Mouse (Mus musculus): ENCODE measurements at regions not wholly inside any gene's neighbourhood (a gene's known extent, or its start where the extent isn't known, plus 50 kb on each side); places are given as distances from the start of the nearest gene placed in this dataset.

DNA sequence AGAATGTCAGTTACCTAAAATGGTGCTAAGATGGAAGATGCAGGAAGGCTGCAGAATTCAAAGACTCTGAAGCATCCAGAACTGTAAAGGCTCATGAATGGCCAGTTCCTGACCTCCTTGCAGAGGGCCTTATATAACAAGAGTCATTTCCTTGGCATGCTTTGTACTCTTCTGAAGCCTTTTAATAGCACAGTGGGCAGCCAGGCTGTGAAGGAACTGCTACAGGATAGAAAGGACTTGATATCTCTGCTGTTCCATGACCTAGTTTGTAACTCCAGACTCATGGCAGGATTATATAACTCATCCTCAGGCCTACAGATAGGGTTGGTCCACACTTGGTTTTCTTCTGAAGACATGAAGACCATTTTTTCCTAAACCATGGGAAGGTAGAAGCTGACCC lies 143.7 kb upstream of the Mmadhc start:
- no peak overlapping the region for H3K9ac ChIP-seq
- H3K9me3 ChIP-seq: no peaks in the 10 kb centered on the region
- H3K4me2 ChIP-seq: no peak overlapping the region
- no peak overlapping the region for H3K27ac ChIP-seq
- H3K4me1 ChIP-seq (replicated peaks): 0 out of 2 replicates have a peak, but pooled peaks cover 2% of the 10 kb centered on the region
- no peaks in the 10 kb centered on the region for H3K36me3 ChIP-seq
- no peak overlapping the region for H3K4me3 ChIP-seq
- H3K27me3 ChIP-seq: no peaks in the 10 kb centered on the region
- no peak for ATAC-seq (ENCODE audit: low FRiP score)

DNA sequence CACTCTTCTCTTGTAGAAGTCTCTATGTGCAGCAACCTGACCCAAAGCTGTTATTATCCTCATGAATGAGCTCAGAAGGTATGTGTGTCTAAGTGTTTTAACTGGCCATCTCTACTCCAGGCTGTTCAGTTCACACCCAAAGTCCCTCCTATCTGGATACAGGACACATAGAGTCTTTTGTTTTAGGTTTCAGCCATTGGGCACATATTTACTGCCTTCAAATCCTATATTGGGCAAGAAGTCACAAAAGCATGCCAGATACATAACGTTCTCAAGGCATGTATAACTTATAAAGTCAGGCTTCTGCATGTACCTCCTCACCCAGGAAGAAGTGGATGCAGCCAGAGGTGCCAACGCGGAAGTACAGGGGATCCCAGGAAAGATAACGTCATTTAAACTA lies 136.6 kb upstream of the Mmadhc start:
- 90% methylated on average over 4 of the region's 4 CpGs for WGBS
- Histone ChIP-seq H3K27ac (no peak overlapping the region), H3K9me3 (no peaks in the 10 kb centered on the region), H3K4me1 (replicated peaks) (no peaks in the 10 kb centered on the region), H3K4me2 (no peak overlapping the region), H3K9ac (no peak overlapping the region), H3K27me3 (no peaks in the 10 kb centered on the region), H3K36me3 (no peaks in the 10 kb centered on the region), H3K4me3 (no peak overlapping the region)
- no peak for ATAC-seq (ENCODE audit: low FRiP score)

DNA sequence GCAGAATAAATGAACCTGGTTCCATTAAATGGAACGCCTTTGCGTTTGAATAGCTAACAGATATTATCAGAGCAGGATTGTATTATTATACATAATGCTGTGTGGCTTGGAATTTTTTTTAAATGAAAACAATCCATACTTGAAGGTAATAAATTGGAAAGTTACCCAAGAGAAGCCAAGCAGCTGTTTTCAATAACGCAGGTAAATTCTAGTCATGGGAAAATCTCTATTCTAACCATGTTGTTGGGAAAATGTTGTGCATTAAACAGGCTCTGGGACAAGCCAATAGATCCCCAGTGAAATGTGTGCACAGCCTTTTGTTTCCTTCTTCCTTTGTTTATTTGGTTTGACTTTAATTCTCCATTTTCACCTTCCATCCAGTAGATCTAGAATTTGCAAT lies 128.6 kb upstream of the Mmadhc start:
- Histone ChIP-seq H3K36me3 (no peaks in the 10 kb centered on the region), H3K9me3 (no peaks in the 10 kb centered on the region), H3K27me3 (no peaks in the 10 kb centered on the region), H3K4me3 (no peak overlapping the region), H3K4me1 (replicated peaks) (no peaks in the 10 kb centered on the region), H3K9ac (no peak overlapping the region), H3K4me2 (no peak overlapping the region), H3K27ac (no peak overlapping the region)
- 79% methylated on average over 3 of the region's 3 CpGs for WGBS
- no peak for ATAC-seq (ENCODE audit: low FRiP score)

DNA sequence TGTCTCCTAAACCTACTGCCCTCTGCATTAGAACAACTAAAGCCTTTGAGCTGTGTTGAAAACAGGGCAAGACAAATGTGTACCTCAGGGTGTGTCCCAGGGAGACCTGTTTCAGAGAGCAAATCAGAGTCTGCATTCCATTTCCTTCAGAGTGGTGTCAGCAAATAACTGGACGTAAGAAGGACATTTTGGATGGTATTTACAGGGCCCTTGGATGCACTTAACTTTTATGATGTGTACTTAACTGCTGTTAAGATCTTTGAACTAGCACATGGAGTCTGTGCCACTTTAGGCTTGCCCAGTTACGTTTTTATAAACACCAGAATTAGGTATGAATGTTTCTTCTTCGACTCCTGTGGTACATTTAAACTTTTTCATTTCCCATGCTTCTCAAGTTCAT lies 123.0 kb upstream of the Mmadhc start:
- WGBS: 85% methylated on average over 3 of the region's 3 CpGs
- Histone ChIP-seq H3K27me3 (no peaks in the 10 kb centered on the region), H3K9ac (no peak overlapping the region), H3K4me1 (replicated peaks) (no peaks in the 10 kb centered on the region), H3K27ac (no peak overlapping the region), H3K9me3 (no peaks in the 10 kb centered on the region), H3K4me3 (no peak overlapping the region), H3K36me3 (no peaks in the 10 kb centered on the region), H3K4me2 (no peak overlapping the region)
- ATAC-seq (ENCODE audit: low FRiP score): no peak

DNA sequence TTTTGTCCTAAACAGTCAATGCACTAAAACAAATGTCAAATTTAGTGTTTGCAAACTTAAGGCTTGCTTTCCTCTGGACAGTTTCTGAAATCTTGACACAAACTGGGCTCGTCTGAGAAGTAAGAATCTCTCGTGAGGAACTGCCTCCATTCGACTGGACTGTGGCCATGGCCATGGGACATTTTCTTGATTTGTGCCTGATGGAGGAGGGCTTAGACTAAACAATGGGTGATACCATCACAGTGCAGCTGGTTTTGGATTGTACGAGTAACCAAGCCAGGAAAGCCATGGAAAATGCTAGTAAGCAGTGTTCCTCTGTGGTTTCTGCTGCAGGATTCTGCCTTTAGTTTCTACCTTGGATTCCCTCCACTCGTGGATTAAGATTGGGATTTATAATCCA lies 121.0 kb upstream of the Mmadhc start:
- Histone ChIP-seq H3K36me3 (no peaks in the 10 kb centered on the region), H3K9ac (no peak overlapping the region), H3K27me3 (no peaks in the 10 kb centered on the region), H3K4me3 (no peak overlapping the region), H3K9me3 (no peaks in the 10 kb centered on the region), H3K27ac (no peak overlapping the region), H3K4me2 (no peak overlapping the region), H3K4me1 (replicated peaks) (no peaks in the 10 kb centered on the region)
- no peak for ATAC-seq (ENCODE audit: low FRiP score)
- 88% methylated on average over 5 of the region's 5 CpGs for WGBS

DNA sequence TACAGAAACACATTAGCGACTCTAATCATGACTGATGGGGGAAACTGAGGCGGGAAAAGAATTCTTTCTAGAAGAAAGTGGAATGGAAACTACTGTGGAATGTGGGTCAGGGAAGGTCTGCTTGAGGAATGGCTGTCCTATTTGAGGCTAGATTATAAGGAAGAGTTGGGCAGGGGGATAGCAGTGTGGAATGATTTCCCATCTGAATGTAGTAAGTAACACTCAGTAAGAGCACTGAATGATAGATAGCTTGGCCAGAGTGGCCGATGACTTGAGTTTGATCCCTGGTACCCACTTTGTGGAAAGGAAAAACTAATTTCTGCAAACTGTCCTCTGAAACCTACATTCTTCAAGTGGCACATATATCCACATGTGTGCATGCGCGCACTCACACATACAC lies 120.5 kb upstream of the Mmadhc start:
- Histone ChIP-seq H3K27ac (no peak overlapping the region), H3K27me3 (no peaks in the 10 kb centered on the region), H3K9ac (no peak overlapping the region), H3K4me2 (no peak overlapping the region), H3K36me3 (no peaks in the 10 kb centered on the region), H3K9me3 (no peaks in the 10 kb centered on the region), H3K4me1 (replicated peaks) (no peaks in the 10 kb centered on the region), H3K4me3 (no peak overlapping the region)
- 93% methylated on average over 5 of the region's 5 CpGs for WGBS
- ATAC-seq (ENCODE audit: low FRiP score): no peak

DNA sequence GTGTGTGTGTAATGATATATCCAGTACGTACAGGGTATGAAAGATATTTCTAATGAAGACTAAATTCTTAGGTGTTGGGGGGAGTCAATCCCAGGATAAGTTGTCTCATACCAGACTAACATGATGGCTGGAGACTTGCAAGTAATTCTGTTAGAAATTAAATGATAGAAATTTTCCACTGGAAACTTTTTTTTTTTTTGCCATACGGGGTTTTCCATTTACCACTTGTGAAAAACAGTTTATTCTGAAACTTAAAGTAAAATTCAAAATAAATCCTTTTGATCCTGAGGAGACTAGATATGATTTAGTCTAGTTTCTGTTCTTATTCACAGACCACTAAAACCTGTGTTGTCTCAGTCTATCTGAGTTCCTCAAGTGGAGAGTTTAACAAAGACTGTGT lies 119.5 kb upstream of the Mmadhc start:
- Histone ChIP-seq H3K27me3 (no peaks in the 10 kb centered on the region), H3K9ac (no peak overlapping the region), H3K4me2 (no peak overlapping the region), H3K27ac (no peak overlapping the region), H3K4me1 (replicated peaks) (no peaks in the 10 kb centered on the region), H3K9me3 (no peaks in the 10 kb centered on the region), H3K36me3 (no peaks in the 10 kb centered on the region), H3K4me3 (no peak overlapping the region)
- 96% methylated on average over 2 of the region's 2 CpGs for WGBS
- ATAC-seq (ENCODE audit: low FRiP score): no peak

DNA sequence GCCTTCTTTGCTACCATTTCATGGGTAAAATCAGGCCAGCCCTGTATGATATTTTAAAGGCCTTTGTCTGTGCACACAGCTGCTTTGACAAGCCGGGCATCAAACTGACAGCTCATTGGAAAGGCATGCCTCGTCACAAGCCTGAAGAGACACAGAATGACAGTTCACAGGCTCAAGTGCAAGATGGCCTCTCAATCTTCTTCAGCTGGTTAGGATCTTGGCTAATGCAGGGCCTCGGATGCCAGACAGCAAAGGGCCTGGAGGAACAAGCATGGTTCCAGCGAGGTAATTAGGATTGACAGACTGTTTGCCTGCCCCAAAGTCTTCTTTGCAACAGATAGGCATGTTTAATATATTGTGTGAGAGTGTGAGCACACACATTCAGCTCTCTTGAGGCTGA lies 109.3 kb upstream of the Mmadhc start:
- H3K4me1 ChIP-seq (replicated peaks): no peaks in the 10 kb centered on the region
- WGBS: 49% methylated on average over 4 of the region's 4 CpGs
- no peak for ATAC-seq (ENCODE audit: low FRiP score)

DNA sequence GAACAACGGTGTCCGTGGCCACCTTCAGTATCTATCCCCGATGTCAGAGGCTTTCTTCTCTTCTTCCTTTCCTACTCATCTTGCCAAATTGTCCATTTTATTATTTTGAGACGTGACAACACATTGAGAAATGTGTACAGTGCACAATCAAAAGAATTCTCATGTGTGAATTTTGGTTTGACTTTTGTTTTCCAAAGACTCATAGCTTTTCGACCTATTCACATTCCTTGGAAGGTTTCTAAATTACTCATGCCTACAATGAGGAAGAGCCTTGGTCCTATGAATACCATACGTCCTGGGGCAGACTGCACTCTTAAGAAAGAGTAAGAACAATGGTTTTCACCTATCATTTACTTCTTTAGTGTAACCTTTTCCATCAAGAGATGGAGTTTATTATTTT lies 106.5 kb upstream of the Mmadhc start:
- ATAC-seq (ENCODE audit: low FRiP score): no peak
- 91% methylated on average over 6 of the region's 6 CpGs for WGBS
- no peak overlapping the region for H3K9ac ChIP-seq

More for the DNA sequence above, 109.3 kb upstream of the Mmadhc start:
- H3K4me3 ChIP-seq: no peak overlapping the region
- no peak overlapping the region for H3K27ac ChIP-seq
- H3K9me3 ChIP-seq: no peaks in the 10 kb centered on the region
- no peak overlapping the region for H3K9ac ChIP-seq
- no peaks in the 10 kb centered on the region for H3K36me3 ChIP-seq
- H3K4me2 ChIP-seq: no peak overlapping the region
- no peaks in the 10 kb centered on the region for H3K27me3 ChIP-seq

DNA sequence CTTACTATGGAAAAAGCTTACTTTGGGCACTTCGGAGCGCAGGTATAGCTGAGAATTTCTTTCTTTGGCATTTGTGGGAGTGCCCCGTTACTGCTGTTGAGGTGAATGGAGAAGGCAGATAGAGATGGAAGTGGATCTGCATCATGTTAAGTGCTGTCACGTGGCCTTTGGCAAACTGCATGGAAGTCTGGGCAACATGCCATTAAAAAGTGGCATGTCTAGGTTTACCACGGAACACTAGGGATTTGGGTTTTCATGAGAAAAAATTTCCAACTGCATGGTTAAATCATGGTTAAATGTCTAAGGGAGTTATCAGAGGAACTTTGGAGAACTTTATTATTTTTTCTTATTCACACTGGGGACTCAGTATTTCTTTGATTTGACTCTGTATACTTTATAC lies 102.0 kb upstream of the Mmadhc start:
- WGBS: 82% methylated on average over 5 of the region's 5 CpGs
- H3K4me1 ChIP-seq (replicated peaks): no peaks in the 10 kb centered on the region
- H3K9me3 ChIP-seq: no peaks in the 10 kb centered on the region
- no peak overlapping the region for H3K4me3 ChIP-seq
- no peak overlapping the region for H3K27ac ChIP-seq
- ATAC-seq (ENCODE audit: low FRiP score): no peak
- H3K9ac ChIP-seq: no peak overlapping the region
- H3K36me3 ChIP-seq: no peaks in the 10 kb centered on the region
- no peaks in the 10 kb centered on the region for H3K27me3 ChIP-seq
- no peak overlapping the region for H3K4me2 ChIP-seq

More for the DNA sequence above, 106.5 kb upstream of the Mmadhc start:
- no peaks in the 10 kb centered on the region for H3K27me3 ChIP-seq
- no peak overlapping the region for H3K4me3 ChIP-seq
- no peak overlapping the region for H3K27ac ChIP-seq
- no peaks in the 10 kb centered on the region for H3K36me3 ChIP-seq
- H3K9me3 ChIP-seq: no peaks in the 10 kb centered on the region
- no peaks in the 10 kb centered on the region for H3K4me1 ChIP-seq (replicated peaks)
- no peak overlapping the region for H3K4me2 ChIP-seq

DNA sequence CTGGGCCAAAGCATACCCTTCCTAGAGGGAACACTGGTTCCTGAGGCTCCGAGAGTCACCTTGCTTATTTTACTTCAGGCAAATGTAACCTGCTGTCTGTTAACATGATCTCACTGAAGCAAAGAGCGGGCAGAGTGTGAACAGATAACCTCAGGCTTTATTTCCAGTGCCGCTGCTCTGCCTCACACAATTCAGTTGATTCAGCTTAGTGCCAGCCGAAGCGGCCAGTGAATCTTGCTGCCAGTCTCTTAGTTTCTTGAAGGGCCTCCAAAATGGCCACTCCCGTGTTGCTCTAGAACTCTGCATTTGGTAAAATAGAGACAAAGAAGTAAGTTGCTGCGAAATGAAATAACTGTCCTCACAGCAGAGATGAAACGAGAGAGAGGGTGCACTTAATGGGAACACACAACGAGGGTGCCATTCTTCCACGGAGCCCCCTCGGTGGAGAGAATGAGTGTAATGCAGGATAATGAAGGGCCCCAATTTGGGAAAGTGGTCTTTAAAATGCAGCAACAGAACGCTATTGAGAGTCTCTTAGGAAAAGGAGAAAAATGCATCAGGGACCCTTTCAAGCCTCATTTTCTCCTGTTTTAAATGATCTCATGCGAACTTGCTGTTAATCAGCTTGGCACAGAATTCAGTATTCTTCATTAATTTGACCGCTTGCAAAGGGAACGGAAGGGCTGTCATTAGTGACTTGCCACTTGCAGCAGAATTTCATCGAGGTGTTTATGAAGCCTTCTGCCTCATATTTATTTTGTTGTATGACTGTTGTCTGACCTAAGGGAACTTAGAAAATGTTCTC lies 81.2 kb upstream of the Mmadhc start:
- no peak overlapping the region for H3K4me3 ChIP-seq
- no peak overlapping the region for H3K9ac ChIP-seq
- no peaks in the 10 kb centered on the region for H3K36me3 ChIP-seq
- no peak for ATAC-seq (ENCODE audit: low FRiP score)
- no peaks in the 10 kb centered on the region for H3K9me3 ChIP-seq
- 0 out of 2 replicates have a peak overlapping the region, but pooled peaks have one; percentile 18 for H3K27ac ChIP-seq
- H3K4me2 ChIP-seq: no peak overlapping the region
- no peaks in the 10 kb centered on the region for H3K27me3 ChIP-seq
- 72% methylated on average over 16 of the region's 16 CpGs for WGBS
- H3K4me1 ChIP-seq (replicated peaks): 0 out of 2 replicates have a peak, but pooled peaks cover 3% of the 10 kb centered on the region

DNA sequence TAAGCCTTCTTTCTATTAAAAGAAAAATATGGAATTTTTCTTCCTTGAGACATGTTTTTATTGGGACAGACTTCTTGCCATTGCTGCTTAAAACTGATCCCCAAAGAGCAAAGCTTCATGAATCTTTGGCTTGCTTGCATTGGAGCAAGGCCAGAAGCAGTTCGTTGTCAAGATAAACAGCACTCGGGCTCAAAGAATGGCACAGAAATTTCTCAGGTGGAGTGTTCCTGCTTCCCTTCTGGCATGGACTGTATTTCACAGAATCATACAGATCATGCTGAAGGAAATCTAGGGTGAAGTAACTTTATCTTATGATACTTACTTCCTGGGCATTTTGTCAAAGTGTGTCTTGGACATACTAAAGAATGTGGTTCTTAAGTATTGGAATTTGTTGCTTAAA lies 77.0 kb upstream of the Mmadhc start:
- no peak for ATAC-seq (ENCODE audit: low FRiP score)
- H3K9ac ChIP-seq: no peak overlapping the region
- H3K4me3 ChIP-seq: no peak overlapping the region
- 0 out of 2 replicates have a peak, but pooled peaks cover 3% of the 10 kb centered on the region for H3K4me1 ChIP-seq (replicated peaks)
- H3K27ac ChIP-seq: no peak overlapping the region
- H3K27me3 ChIP-seq: no peaks in the 10 kb centered on the region
- H3K36me3 ChIP-seq: no peaks in the 10 kb centered on the region
- no peaks in the 10 kb centered on the region for H3K9me3 ChIP-seq
- no peak overlapping the region for H3K4me2 ChIP-seq
- 73% methylated on average over 2 of the region's 2 CpGs for WGBS

DNA sequence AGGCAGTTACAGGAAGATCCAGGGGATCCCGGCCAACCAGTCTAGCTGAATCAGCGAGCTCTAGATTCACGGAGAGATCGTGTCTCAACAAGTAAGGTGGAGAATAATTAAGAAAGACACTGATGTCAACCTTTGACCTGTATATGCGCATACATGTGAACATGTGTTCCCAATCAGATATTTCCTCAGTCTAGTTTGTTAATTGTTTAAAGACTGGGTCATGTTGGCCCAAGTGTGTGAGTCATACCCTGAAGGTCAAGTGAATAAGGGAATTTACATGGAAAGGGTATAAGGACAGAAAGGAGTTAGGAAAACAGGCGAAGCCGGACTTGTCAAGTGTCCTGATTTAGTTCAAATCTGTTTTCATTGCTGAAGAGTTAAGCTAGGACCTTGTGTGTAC lies 76.4 kb upstream of the Mmadhc start:
- no peak overlapping the region for H3K4me3 ChIP-seq
- no peaks in the 10 kb centered on the region for H3K9me3 ChIP-seq
- 90% methylated on average over 7 of the region's 7 CpGs for WGBS
- H3K36me3 ChIP-seq: no peaks in the 10 kb centered on the region
- H3K4me1 ChIP-seq (replicated peaks): 0 out of 2 replicates have a peak, but pooled peaks cover 2% of the 10 kb centered on the region
- no peaks in the 10 kb centered on the region for H3K27me3 ChIP-seq
- no peak overlapping the region for H3K9ac ChIP-seq
- no peak overlapping the region for H3K4me2 ChIP-seq
- no peak overlapping the region for H3K27ac ChIP-seq
- ATAC-seq (ENCODE audit: low FRiP score): no peak

All from hindbrain, embryonic 13.5 days (tissue).